Mouse (Mus musculus): Measurements from ENCODE around the gene Syt2. TPM values are rescaled to one million over a fixed set of nuclear protein-coding genes. Genes with fewer than 3 reads are reported as not detected.

Syt2 gene
- polyA plus RNA-seq, 1 experiment from 2014 or later = 1.0 TPM

- ATAC-seq (ENCODE audit: insufficient read depth) (no peak), DNase-seq (no peak)
- Histone ChIP-seq H3K4me3 (ENCODE audit: low read depth, low read length) (no peak overlapping the region), H3K9ac (no peak overlapping the region), H3K4me2 (no peak overlapping the region), H3K9me3 (ENCODE audit: low read depth, low read length) (no peaks in the 10 kb centered on the region), H3K27me3 (ENCODE audit: insufficient read depth, low read length) (no peaks in the 10 kb centered on the region), H3K4me1 (ENCODE audit: insufficient read depth) (peaks cover 18% of the 10 kb centered on the region), H3K36me3 (ENCODE audit: insufficient read depth) (peaks cover 10% of the 10 kb centered on the region; the same call in 1 of the 2 replicates), H3K27ac (ENCODE audit: low read depth) (no peak overlapping the region; the same call in 1 of the 2 replicates)
- 76% methylated on average over 12 of the region's 12 CpGs for WGBS
- TF ChIP-seq CTCF (IDR thresholded peaks at IDR 0.05; ENCODE audit: low read depth) = no peak
These were observed 130.9 kb downstream of the Syt2 start for GRCm38 (mm10) chr1:134777201-134777885.

GRCm38 (mm10) chr1:134777936-134778548 is 131.6 kb downstream of the Syt2 start:
- H3K36me3 ChIP-seq (ENCODE audit: insufficient read depth) = peaks cover 10% of the 10 kb centered on the region; the same call in 1 of the 2 replicates
- ATAC-seq (ENCODE audit: insufficient read depth) = no peak
- no peak for DNase-seq
- no peak overlapping the region for H3K4me3 ChIP-seq (ENCODE audit: low read depth, low read length)
- no peak overlapping the region for H3K4me2 ChIP-seq
- no peak for TF ChIP-seq CTCF (IDR thresholded peaks at IDR 0.05; ENCODE audit: low read depth)
- peak overlapping the region; percentile 18; the same call in 1 of the 2 replicates for H3K27ac ChIP-seq (ENCODE audit: low read depth)
- H3K9ac ChIP-seq = no peak overlapping the region
- peaks cover 18% of the 10 kb centered on the region for H3K4me1 ChIP-seq (ENCODE audit: insufficient read depth)
- no peaks in the 10 kb centered on the region for H3K9me3 ChIP-seq (ENCODE audit: low read depth, low read length)
- H3K27me3 ChIP-seq (ENCODE audit: insufficient read depth, low read length) = no peaks in the 10 kb centered on the region
- WGBS = 73% methylated on average over 13 of the region's 13 CpGs

GRCm38 (mm10) chr1:134782797-134783196 is 136.3 kb downstream of the Syt2 start:
- DNase-seq = no peak
- 84% methylated on average over 5 of the region's 5 CpGs for WGBS
- Histone ChIP-seq H3K4me3 (ENCODE audit: low read depth, low read length) (no peak overlapping the region), H3K9me3 (ENCODE audit: low read depth, low read length) (no peaks in the 10 kb centered on the region), H3K27me3 (ENCODE audit: insufficient read depth, low read length) (no peaks in the 10 kb centered on the region), H3K4me2 (no peak overlapping the region), H3K36me3 (ENCODE audit: insufficient read depth) (no peaks in the 10 kb centered on the region), H3K27ac (ENCODE audit: low read depth) (no peak overlapping the region), H3K4me1 (ENCODE audit: insufficient read depth) (peaks cover 9% of the 10 kb centered on the region; the same call in 1 of the 2 replicates), H3K9ac (no peak overlapping the region)
- ATAC-seq (ENCODE audit: insufficient read depth) = no peak
- no peak for TF ChIP-seq CTCF (IDR thresholded peaks at IDR 0.05; ENCODE audit: low read depth)

- ATAC-seq (ENCODE audit: insufficient read depth) (peak; percentile 58), DNase-seq (peak; percentile 56)
- H3K27me3 ChIP-seq (ENCODE audit: insufficient read depth, low read length) = no peaks in the 10 kb centered on the region
- peak overlapping the region; percentile 76 for H3K27ac ChIP-seq (ENCODE audit: low read depth)
- peaks cover 9% of the 10 kb centered on the region; the same call in 1 of the 2 replicates for H3K4me1 ChIP-seq (ENCODE audit: insufficient read depth)
- WGBS = 40% methylated on average over 4 of the region's 4 CpGs
- H3K4me3 ChIP-seq (ENCODE audit: low read depth, low read length) = no peak overlapping the region
- H3K9me3 ChIP-seq (ENCODE audit: low read depth, low read length) = no peaks in the 10 kb centered on the region
- no peak overlapping the region for H3K4me2 ChIP-seq
- H3K9ac ChIP-seq = no peak overlapping the region
- no peaks in the 10 kb centered on the region for H3K36me3 ChIP-seq (ENCODE audit: insufficient read depth)
- TF ChIP-seq CTCF (IDR thresholded peaks at IDR 0.05; ENCODE audit: low read depth) = no peak
These were observed 137.5 kb downstream of the Syt2 start for GRCm38 (mm10) chr1:134783958-134784357.

GRCm38 (mm10) chr1:134784481-134784880 is 138.0 kb downstream of the Syt2 start:
- Histone ChIP-seq H3K4me3 (ENCODE audit: low read depth, low read length) (no peak overlapping the region), H3K27ac (ENCODE audit: low read depth) (peak overlapping the region; percentile 76; the same call in 1 of the 2 replicates), H3K9me3 (ENCODE audit: low read depth, low read length) (no peaks in the 10 kb centered on the region), H3K9ac (no peak overlapping the region; the same call in 1 of the 2 replicates), H3K27me3 (ENCODE audit: insufficient read depth, low read length) (no peaks in the 10 kb centered on the region), H3K36me3 (ENCODE audit: insufficient read depth) (no peaks in the 10 kb centered on the region), H3K4me2 (no peak overlapping the region), H3K4me1 (ENCODE audit: insufficient read depth) (peaks cover 9% of the 10 kb centered on the region; the same call in 1 of the 2 replicates)
- ATAC-seq (ENCODE audit: insufficient read depth) (no peak), DNase-seq (peak; percentile 32)
- 58% methylated on average over 6 of the region's 6 CpGs for WGBS
- TF ChIP-seq CTCF (IDR thresholded peaks at IDR 0.05; ENCODE audit: low read depth) = no peak

- Histone ChIP-seq H3K27ac (ENCODE audit: low read depth) (peak overlapping the region; percentile 76; the same call in 1 of the 2 replicates), H3K36me3 (ENCODE audit: insufficient read depth) (no peaks in the 10 kb centered on the region), H3K27me3 (ENCODE audit: insufficient read depth, low read length) (no peaks in the 10 kb centered on the region), H3K9me3 (ENCODE audit: low read depth, low read length) (no peaks in the 10 kb centered on the region), H3K4me1 (ENCODE audit: insufficient read depth) (peaks cover 9% of the 10 kb centered on the region; the same call in 1 of the 2 replicates), H3K4me2 (no peak overlapping the region), H3K4me3 (ENCODE audit: low read depth, low read length) (no peak overlapping the region), H3K9ac (no peak overlapping the region)
- WGBS = 80% methylated on average over 1 of the region's 1 CpGs
- ATAC-seq (ENCODE audit: insufficient read depth) (no peak), DNase-seq (peak; percentile 13)
- TF ChIP-seq CTCF (IDR thresholded peaks at IDR 0.05; ENCODE audit: low read depth) = no peak
These were observed 138.4 kb downstream of the Syt2 start for GRCm38 (mm10) chr1:134784911-134785310.

GRCm38 (mm10) chr1:134788096-134788495 is 141.6 kb downstream of the Syt2 start:
- H3K4me2 ChIP-seq = no peak overlapping the region
- H3K4me1 ChIP-seq (ENCODE audit: insufficient read depth) = peaks cover 9% of the 10 kb centered on the region; the same call in 1 of the 2 replicates
- DNase-seq (no peak), ATAC-seq (ENCODE audit: insufficient read depth) (no peak)
- H3K9ac ChIP-seq = no peak overlapping the region
- no peak overlapping the region for H3K27ac ChIP-seq (ENCODE audit: low read depth)
- H3K27me3 ChIP-seq (ENCODE audit: insufficient read depth, low read length) = no peaks in the 10 kb centered on the region
- H3K9me3 ChIP-seq (ENCODE audit: low read depth, low read length) = no peaks in the 10 kb centered on the region
- H3K36me3 ChIP-seq (ENCODE audit: insufficient read depth) = no peaks in the 10 kb centered on the region
- H3K4me3 ChIP-seq (ENCODE audit: low read depth, low read length) = no peak overlapping the region
- 56% methylated on average over 7 of the region's 7 CpGs for WGBS
- no peak for TF ChIP-seq CTCF (IDR thresholded peaks at IDR 0.05; ENCODE audit: low read depth)
